Mouse (Mus musculus) hindbrain, embryonic 14.5 days (tissue): ENCODE data around the gene Klhl25. TPM values are rescaled to one million over a fixed set of nuclear protein-coding genes. Genes with fewer than 3 reads are reported as not detected.
"Not testable (repeated sequence)": the region's sequence is repeated elsewhere in the genome, so short reads cannot be mapped to it uniquely, and the experiment has no call there.

Experiments used
- ATAC-seq: fragments of 200-750 bp; cut with Nextera tagmentation; 2 replicates; pipeline ENCODE4 v1.8.0; 2017; ENCODE audit warnings: moderate number of reproducible peaks, mild to moderate bottlenecking, moderate TSS enrichment, moderate library complexity; ENCODE audit not compliant: low FRiP score
- DNase-seq: peaks from one replicate; pipeline ENCODE4 v3.0.0-alpha.2; 2015; ENCODE audit warnings: low spot score
- H3K27ac ChIP-seq: fragments of 300-500 bp; sonication (generic); 2 replicates; pipeline ENCODE4 v1.5.1; 2014; ENCODE audit warnings: mild to moderate bottlenecking, moderate library complexity
- H3K27me3 ChIP-seq: fragments of 300-500 bp; sonication (generic); 2 replicates; pipeline ENCODE4 v1.6.1; 2014; ENCODE audit warnings: mild to moderate bottlenecking, low read length, mixed read lengths; ENCODE audit not compliant: control insufficient read depth, insufficient read depth
- H3K36me3 ChIP-seq: fragments of 300-500 bp; sonication (generic); replicated peaks from 2 replicates; pipeline ENCODE4 v1.6.1; 2014; ENCODE audit not compliant: control insufficient read depth, insufficient read depth
- H3K4me1 ChIP-seq: fragments of 300-500 bp; sonication (generic); replicated peaks from 2 replicates; pipeline ENCODE4 v1.6.1; 2014; ENCODE audit warnings: antibody characterized with exemption, low read length, mixed read lengths; ENCODE audit not compliant: control insufficient read depth, insufficient read depth
- H3K4me2 ChIP-seq: fragments of 300-500 bp; sonication (generic); replicated peaks from 2 replicates; pipeline ENCODE4 v1.6.1; 2014; ENCODE audit warnings: mild to moderate bottlenecking, moderate library complexity
- H3K4me3 ChIP-seq: fragments of 300-500 bp; sonication (generic); replicated peaks from 2 replicates; pipeline ENCODE4 v1.5.1; 2014; ENCODE audit warnings: mild to moderate bottlenecking, low read length
- H3K9ac ChIP-seq: fragments of 300-500 bp; sonication (generic); 2 replicates; pipeline ENCODE4 v1.6.1; 2014
- H3K9me3 ChIP-seq: fragments of 300-500 bp; sonication (generic); 2 replicates; pipeline ENCODE4 v1.6.1; 2016; ENCODE audit warnings: low read length; ENCODE audit not compliant: control insufficient read depth
- WGBS: fragments of 180-500 bp; shearing (Covaris S2); extraction: QIAGEN DNeasy Blood & Tissue Kit; methylation state at CpG from one replicate; pipeline ENCODE4 v1.1.7; 2014; 5-methylcytosine and 5-hydroxymethylcytosine counted together
- polyA plus RNA-seq: library from polyadenylated mRNA; unstranded; fragments of >200 nt; fragmentation: Nextera tagmentation; extraction: Ambion mirVana; gene quantifications from 2 replicates; pipeline ENCODE4 v1.2.1, GENCODE M21; 2014

The Klhl25 gene
- polyA plus RNA-seq, 1 experiment from 2014 or later: 24.4 TPM

DNA sequence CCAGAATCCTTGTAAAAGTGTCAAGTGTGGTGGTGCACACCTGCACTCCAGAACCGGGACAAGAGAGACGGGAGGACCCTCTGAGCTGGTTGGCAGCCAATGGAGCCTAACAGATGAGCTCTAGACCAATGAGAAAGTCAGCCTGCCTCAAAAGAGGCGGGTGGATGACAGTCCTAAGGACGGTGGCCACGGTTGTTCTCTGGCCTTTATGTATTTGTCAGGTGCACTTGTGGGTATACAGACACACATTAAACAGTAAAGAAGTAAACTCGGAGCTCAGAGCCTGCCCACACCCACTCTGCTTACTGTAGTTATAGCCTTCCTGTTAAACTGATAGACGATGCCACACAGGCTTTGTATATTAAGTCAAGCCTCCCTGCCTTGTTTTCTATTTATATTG lies 27.4 kb upstream of the Klhl25 start:
- ATAC-seq: no peak
- WGBS: 92% methylated on average over 7 of the region's 7 CpGs

DNA sequence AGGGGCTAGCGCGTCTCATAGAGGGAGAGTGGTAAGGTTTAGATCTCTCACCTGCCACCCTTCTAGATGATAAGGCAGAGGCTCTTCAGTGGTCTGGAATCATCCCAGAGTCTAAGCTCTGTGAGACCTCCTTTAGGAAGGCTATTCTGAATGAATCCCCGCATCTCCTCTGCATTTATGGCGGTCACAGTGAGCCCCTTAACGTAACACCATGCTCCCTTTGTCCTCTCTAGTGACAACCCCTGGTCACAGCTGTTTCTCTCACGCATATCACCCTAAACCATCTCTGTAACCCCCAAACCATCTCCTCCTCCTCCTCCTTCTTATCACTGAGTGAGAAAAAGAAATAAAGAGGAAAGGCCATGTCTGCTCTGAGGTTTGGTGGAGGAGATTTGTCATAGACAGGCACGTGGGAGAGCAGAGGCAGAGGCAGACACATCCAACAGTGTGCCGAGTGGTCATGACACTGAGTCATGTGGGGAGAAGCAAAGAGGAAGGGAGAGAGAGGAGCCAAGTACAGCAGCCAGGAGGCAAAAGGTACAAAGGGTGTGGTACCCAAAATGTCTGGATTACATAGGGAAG lies 25.9 kb upstream of the Klhl25 start:
- ATAC-seq (no peak), DNase-seq (no peak)
- Histone ChIP-seq H3K4me2 (no peak overlapping the region), H3K4me1 (no peaks in the 10 kb centered on the region), H3K9ac (no peak overlapping the region), H3K27ac (no peak overlapping the region), H3K4me3 (no peak overlapping the region), H3K9me3 (no peaks in the 10 kb centered on the region), H3K27me3 (no peaks in the 10 kb centered on the region), H3K36me3 (no peaks in the 10 kb centered on the region)
- 87% methylated on average over 8 of the region's 8 CpGs for WGBS

More for the DNA sequence above, 27.4 kb upstream of the Klhl25 start:
- no peak overlapping the region for H3K27ac ChIP-seq
- H3K4me1 ChIP-seq: no peaks in the 10 kb centered on the region
- no peak overlapping the region for H3K4me3 ChIP-seq
- no peak overlapping the region for H3K4me2 ChIP-seq
- H3K9me3 ChIP-seq: no peaks in the 10 kb centered on the region
- no peaks in the 10 kb centered on the region for H3K36me3 ChIP-seq
- no peak for DNase-seq
- no peak overlapping the region for H3K9ac ChIP-seq
- H3K27me3 ChIP-seq: no peaks in the 10 kb centered on the region

DNA sequence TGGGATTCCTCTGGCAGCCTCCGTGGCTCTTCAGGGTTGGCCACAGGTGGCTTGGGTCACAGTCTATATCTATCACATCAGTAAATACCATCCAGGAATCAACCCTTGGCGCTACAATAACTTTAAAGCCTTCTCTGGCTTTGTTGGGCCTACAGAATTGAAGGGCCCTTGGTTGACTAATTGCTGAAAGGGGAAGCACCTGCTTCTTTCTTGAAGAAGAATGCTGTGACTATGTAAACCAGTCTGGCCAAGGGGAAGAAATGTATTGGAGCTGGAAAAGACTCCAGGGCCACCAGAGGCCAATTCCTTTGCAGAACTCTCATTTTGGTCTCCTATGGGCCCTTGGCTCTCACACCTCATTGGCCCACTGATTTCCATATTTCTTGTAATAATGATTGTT lies 25.0 kb upstream of the Klhl25 start:
- 81% methylated on average over 2 of the region's 2 CpGs for WGBS
- no peaks in the 10 kb centered on the region for H3K36me3 ChIP-seq
- no peak for ATAC-seq
- no peaks in the 10 kb centered on the region for H3K4me1 ChIP-seq
- no peaks in the 10 kb centered on the region for H3K9me3 ChIP-seq
- H3K9ac ChIP-seq: no peak overlapping the region
- no peak overlapping the region for H3K27ac ChIP-seq
- no peak for DNase-seq
- no peaks in the 10 kb centered on the region for H3K27me3 ChIP-seq
- H3K4me2 ChIP-seq: no peak overlapping the region
- H3K4me3 ChIP-seq: no peak overlapping the region

DNA sequence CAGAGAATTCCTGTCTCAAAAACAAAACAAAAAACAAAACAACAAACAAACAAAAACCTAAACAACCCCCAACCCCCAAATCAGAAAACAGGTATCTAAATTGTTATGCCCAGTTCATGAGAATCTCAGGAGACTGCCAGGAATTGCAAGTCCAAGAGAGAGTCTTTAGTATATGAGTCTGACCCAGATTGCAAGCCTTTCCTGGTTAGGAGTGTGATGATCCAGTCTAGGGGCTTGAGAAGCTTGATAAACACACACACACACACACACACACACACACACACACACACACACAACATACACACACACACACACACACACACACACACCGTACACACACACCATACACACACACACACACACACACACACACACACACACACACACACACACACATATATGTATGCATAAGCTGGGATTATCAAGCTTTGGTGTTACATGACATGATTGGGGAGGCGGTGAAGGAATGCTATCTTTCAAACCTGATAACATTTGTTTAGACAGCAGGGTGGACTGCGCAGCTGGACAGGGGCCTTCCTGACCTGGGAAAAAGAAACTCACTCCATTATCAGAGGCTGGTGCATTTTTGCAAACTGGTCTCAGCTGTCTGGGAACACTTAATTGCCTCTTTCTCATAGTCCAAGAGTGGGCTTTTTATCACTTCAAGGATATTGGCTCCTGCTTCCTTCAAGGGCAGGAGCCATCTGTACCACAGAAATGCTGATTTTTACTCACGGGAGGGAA lies 21.6 kb upstream of the Klhl25 start:
- ATAC-seq (no peak), DNase-seq (no peak)
- H3K9ac ChIP-seq: no peak overlapping the region
- 73% methylated on average over 3 of the region's 4 CpGs for WGBS
- no peak overlapping the region for H3K4me2 ChIP-seq
- no peaks in the 10 kb centered on the region for H3K36me3 ChIP-seq
- no peak overlapping the region for H3K4me3 ChIP-seq
- H3K4me1 ChIP-seq: no peaks in the 10 kb centered on the region
- no peak overlapping the region for H3K27ac ChIP-seq
- H3K27me3 ChIP-seq: no peaks in the 10 kb centered on the region
- H3K9me3 ChIP-seq: no peaks in the 10 kb centered on the region

DNA sequence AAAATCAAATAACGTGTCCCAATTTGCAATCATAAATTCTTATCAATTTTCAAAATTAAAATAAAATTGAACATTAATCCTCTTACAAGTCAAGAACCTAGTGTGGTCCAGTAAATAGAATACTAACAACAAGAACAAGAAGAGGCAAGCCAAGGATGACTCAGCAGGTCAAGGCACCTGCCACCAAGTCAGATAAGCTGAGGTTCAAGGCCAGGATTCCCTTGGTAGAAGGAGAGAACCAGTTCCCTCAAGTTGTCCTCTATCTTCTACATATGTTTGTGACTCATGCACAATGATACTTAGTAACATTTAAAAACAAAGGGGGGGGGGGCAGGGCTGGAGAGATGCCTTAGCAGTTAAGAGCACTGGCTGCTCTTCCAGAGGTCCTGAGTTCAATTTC lies 20.8 kb upstream of the Klhl25 start:
- no peak overlapping the region for H3K9ac ChIP-seq
- 94% methylated on average over 1 of the region's 1 CpGs for WGBS
- no peak for DNase-seq
- no peak overlapping the region for H3K27ac ChIP-seq
- H3K36me3 ChIP-seq: no peaks in the 10 kb centered on the region
- H3K27me3 ChIP-seq: no peaks in the 10 kb centered on the region
- no peaks in the 10 kb centered on the region for H3K9me3 ChIP-seq
- ATAC-seq: no peak
- H3K4me2 ChIP-seq: no peak overlapping the region
- no peaks in the 10 kb centered on the region for H3K4me1 ChIP-seq
- H3K4me3 ChIP-seq: no peak overlapping the region

DNA sequence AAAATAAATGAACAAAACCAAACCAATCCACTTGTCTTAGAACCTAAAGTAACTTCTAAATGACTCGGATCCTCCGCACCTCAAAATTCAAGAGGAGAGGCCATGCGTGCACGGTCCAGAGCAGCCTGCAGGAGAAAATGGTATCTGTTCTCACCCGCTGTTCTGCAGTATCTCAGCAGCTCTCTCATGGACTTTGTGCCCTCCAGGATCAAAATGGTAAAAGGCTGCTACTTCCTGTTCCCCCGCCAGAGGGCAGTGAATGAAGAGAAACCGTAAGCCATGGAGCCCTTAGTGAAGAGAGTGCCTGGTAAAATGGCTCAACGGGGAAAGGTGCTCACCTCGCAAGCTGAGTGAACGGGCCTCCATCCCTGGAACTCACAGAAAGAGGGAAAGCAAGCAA lies 20.3 kb upstream of the Klhl25 start:
- no peaks in the 10 kb centered on the region for H3K4me1 ChIP-seq
- 27% methylated on average over 10 of the region's 10 CpGs for WGBS
- peak; percentile 55; the same call in 1 of the 2 replicates for ATAC-seq

DNA sequence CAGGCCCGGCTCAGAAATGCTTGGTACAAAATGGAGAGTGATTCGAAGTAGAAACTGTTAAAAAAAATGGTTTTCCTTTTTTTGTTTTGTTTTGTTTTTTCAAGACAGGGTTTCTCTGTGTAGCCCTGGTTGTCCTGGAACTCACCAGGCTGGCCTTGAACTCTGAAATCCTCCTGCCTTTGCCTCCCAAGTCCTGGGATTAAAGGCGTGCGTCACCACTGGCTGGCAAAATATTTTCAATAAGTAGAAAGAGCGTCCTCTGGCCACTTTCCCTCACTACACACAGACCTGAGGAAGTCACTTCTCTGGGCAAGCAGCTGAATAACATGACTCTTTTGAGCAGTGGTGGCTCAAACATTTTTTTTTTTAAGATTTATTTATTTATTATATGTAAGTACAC lies 19.6 kb upstream of the Klhl25 start:
- DNase-seq: no peak
- no peak overlapping the region for H3K4me2 ChIP-seq
- H3K9ac ChIP-seq: no peak overlapping the region
- ATAC-seq: no peak
- WGBS: 94% methylated on average over 5 of the region's 5 CpGs
- no peaks in the 10 kb centered on the region for H3K27me3 ChIP-seq
- H3K4me1 ChIP-seq: no peaks in the 10 kb centered on the region
- H3K9me3 ChIP-seq: no peaks in the 10 kb centered on the region
- H3K4me3 ChIP-seq: no peak overlapping the region
- H3K27ac ChIP-seq: no peak overlapping the region
- no peaks in the 10 kb centered on the region for H3K36me3 ChIP-seq

More for the DNA sequence above, 20.3 kb upstream of the Klhl25 start:
- Histone ChIP-seq H3K9ac (no peak overlapping the region), H3K4me3 (no peak overlapping the region), H3K27ac (no peak overlapping the region), H3K36me3 (no peaks in the 10 kb centered on the region), H3K27me3 (no peaks in the 10 kb centered on the region), H3K9me3 (no peaks in the 10 kb centered on the region), H3K4me2 (no peak overlapping the region)
- DNase-seq: peak; percentile 82

DNA sequence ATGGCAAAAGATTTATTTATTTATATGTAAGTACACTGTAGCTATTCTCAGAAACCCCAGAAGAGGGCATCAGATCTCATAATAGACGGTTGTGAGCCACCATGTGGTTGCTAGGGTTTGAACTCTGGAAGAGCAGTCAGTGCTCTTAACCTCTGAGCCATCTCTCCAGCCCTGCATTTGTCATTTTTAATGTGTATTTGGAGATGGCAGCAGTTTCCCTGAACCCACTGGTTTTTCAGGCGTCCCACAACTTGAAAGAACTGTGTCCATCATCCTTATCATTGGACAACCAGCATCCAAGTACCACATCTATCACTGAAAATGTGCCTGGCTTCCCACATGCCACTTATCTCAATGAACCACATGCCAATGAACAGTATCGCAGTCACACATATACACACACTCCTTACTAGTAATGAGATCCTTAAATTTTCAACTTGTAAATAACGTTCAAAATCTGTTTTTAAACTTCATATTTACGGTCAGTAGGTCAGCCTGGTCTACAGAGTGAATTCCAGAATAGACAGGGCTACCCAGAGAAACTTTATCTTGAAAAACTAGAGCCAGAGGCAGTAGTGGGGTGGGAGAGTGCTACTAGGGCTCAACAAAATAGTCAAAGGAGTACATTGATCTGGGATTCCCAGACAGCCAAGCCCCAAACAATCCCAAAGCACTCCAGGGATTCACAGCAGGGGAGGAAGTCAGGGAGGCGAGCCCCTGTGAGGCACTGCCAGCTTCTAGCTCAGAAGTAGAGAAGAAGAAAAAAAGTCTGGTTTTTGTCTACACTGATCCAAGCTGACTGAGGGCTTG lies 17.7 kb upstream of the Klhl25 start:
- 77% methylated on average over 6 of the region's 6 CpGs for WGBS

DNA sequence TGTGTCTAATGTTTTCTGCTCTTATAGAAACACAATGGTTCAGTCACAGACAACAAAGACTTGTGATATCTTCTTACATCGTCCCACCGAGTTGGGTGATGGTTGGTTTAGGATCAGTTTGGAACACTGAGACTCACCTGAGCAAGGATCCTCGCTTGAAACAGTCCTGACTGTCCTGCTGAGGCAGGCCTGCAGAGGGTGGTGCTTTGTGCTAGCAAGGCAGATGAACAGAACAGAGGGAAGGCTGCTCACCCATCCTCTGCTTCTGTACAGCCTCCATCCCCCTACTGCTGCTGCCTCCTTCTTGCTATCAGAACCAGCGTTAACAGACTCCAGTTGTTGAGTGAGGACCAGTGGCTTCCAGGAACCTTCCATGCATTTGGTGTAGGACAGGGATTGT lies 14.2 kb upstream of the Klhl25 start:
- not testable (repeated sequence) for H3K9ac ChIP-seq, H3K4me1 ChIP-seq, H3K36me3 ChIP-seq, H3K27ac ChIP-seq, H3K4me3 ChIP-seq, DNase-seq, H3K27me3 ChIP-seq, ATAC-seq, H3K9me3 ChIP-seq, H3K4me2 ChIP-seq
- 82% methylated on average over 3 of the region's 4 CpGs for WGBS

More for the DNA sequence above, 17.7 kb upstream of the Klhl25 start:
- ATAC-seq (no peak), DNase-seq (no peak)
- Histone ChIP-seq H3K27ac (no peak overlapping the region), H3K36me3 (no peaks in the 10 kb centered on the region), H3K4me2 (no peak overlapping the region), H3K9me3 (no peaks in the 10 kb centered on the region), H3K9ac (no peak overlapping the region), H3K4me1 (no peaks in the 10 kb centered on the region), H3K27me3 (no peaks in the 10 kb centered on the region), H3K4me3 (no peak overlapping the region)
